Mouse (Mus musculus) macrophage (primary cell): ENCODE measurements around the gene Ulk4. TPM values are rescaled to one million over a fixed set of nuclear protein-coding genes. Genes with fewer than 3 reads are reported as not detected.
"Not testable (repeated sequence)": the region's sequence is repeated elsewhere in the genome, so short reads cannot be mapped to it uniquely, and the experiment has no call there.

Experiments used
- H3K27ac ChIP-seq: fragments of 350-480 bp; formaldehyde crosslinking; 2 replicates; pipeline ENCODE4 v1.9.0; 2021
- H3K36me3 ChIP-seq: fragments of 350-480 bp; formaldehyde crosslinking; 2 replicates; pipeline ENCODE4 v1.9.0; 2021; ENCODE audit errors: inconsistent target
- H3K4me3 ChIP-seq: fragments of 350-480 bp; formaldehyde crosslinking; 2 replicates; pipeline ENCODE4 v1.9.0; 2021; ENCODE audit errors: inconsistent target
- H3K79me2 ChIP-seq: fragments of 350-480 bp; formaldehyde crosslinking; 2 replicates; pipeline ENCODE4 v1.9.0; 2021; ENCODE audit errors: inconsistent target
- WGBS: methylation state at CpG from one replicate; pipeline ENCODE4 v1.1.7; 2026; ENCODE audit warnings: inconsistent platforms; ENCODE audit not compliant: missing documents; 5-methylcytosine and 5-hydroxymethylcytosine counted together
- polyA plus RNA-seq: library from polyadenylated mRNA; stranded (reverse); fragments of 250-400 nt; gene quantifications from 3 replicates; pipeline ENCODE4 v1.2.4, GENCODE M21; 2018; ENCODE audit warnings: inconsistent platforms

Ulk4 gene
- polyA plus RNA-seq, 1 experiment from 2014 or later: 2.2 TPM

GRCm38 (mm10) chr9:120932797-120933586 is 344.0 kb downstream of the Ulk4 start:
- Histone ChIP-seq H3K4me3 (no peak overlapping the region), H3K79me2 (peaks cover 43% of the 10 kb centered on the region), H3K36me3 (no peaks in the 10 kb centered on the region), H3K27ac (no peak overlapping the region)
- WGBS: 10% methylated on average over 72 of the region's 78 CpGs

GRCm38 (mm10) chr9:120932371-120932770 is 344.6 kb downstream of the Ulk4 start:
- Histone ChIP-seq H3K27ac (no peak overlapping the region), H3K79me2 (peaks cover 37% of the 10 kb centered on the region), H3K36me3 (no peaks in the 10 kb centered on the region), H3K4me3 (no peak overlapping the region)
- WGBS: 91% methylated on average over 5 of the region's 6 CpGs

GRCm38 (mm10) chr9:120930811-120931210 is 346.2 kb downstream of the Ulk4 start:
- WGBS: 87% methylated on average over 6 of the region's 8 CpGs
- peaks cover 22% of the 10 kb centered on the region for H3K79me2 ChIP-seq
- no peak overlapping the region for H3K4me3 ChIP-seq
- H3K36me3 ChIP-seq: no peaks in the 10 kb centered on the region
- no peak overlapping the region for H3K27ac ChIP-seq

- no peaks in the 10 kb centered on the region for H3K36me3 ChIP-seq
- H3K4me3 ChIP-seq: no peak overlapping the region
- WGBS: 98% methylated on average over 12 of the region's 12 CpGs
- no peak overlapping the region for H3K27ac ChIP-seq
- peaks cover 14% of the 10 kb centered on the region for H3K79me2 ChIP-seq
Observed at GRCm38 (mm10) chr9:120930021-120930420, 347.0 kb downstream of the Ulk4 start.

- Histone ChIP-seq H3K79me2 (peaks cover 4% of the 10 kb centered on the region), H3K4me3 (no peak within 1 kb of the TSS), H3K36me3 (no peaks in the 10 kb centered on the region), H3K27ac (no peak within 1 kb of the TSS)
- 93% methylated on average over 11 of the region's 11 CpGs for WGBS
Observed at GRCm38 (mm10) chr9:120929081-120929480, 347.9 kb downstream of the Ulk4 start, which contains the start of gene Ctnnb1. Ctnnb1 (plus strand) TSS chr9:120929216.

- H3K79me2 ChIP-seq: no peaks in the 10 kb centered on the region
- no peak overlapping the region for H3K4me3 ChIP-seq
- H3K27ac ChIP-seq: no peak overlapping the region
- no peaks in the 10 kb centered on the region for H3K36me3 ChIP-seq
- WGBS: 39% methylated on average over 9 of the region's 9 CpGs
Observed at GRCm38 (mm10) chr9:120926939-120927606, 349.9 kb downstream of the Ulk4 start.

DNA sequence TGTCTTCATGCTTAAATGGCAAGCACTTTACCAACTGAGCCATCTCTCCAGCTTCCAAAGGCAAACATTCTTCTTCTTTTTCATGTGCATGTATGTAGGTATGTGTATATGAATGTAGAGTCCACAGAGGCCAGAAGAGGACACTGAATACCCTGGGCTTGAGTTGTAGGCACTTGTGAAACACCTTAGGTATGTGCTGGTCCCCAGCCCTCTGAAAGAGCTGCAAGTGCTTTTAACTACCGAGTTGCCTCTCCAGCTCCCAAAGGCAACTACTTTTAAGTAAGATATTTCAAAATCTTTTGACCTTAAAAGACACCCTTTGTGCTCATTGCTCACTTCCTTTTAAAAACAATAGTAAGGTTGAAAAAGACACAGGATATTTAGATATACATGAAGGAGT is 350.9 kb downstream of the Ulk4 start:
- Histone ChIP-seq H3K36me3 (no peaks in the 10 kb centered on the region), H3K27ac (no peak overlapping the region), H3K79me2 (no peaks in the 10 kb centered on the region), H3K4me3 (no peak overlapping the region)
- 30% methylated on average over 1 of the region's 1 CpGs for whole genome bisulfite sequencing

- H3K79me2 ChIP-seq: no peaks in the 10 kb centered on the region
- H3K27ac ChIP-seq: no peak overlapping the region
- H3K36me3 ChIP-seq: no peaks in the 10 kb centered on the region
- H3K4me3 ChIP-seq: no peak overlapping the region
- 94% methylated on average over 5 of the region's 5 CpGs for WGBS
Observed at GRCm38 (mm10) chr9:120919130-120919529, 357.9 kb downstream of the Ulk4 start.

GRCm38 (mm10) chr9:120918642-120919041 is 358.4 kb downstream of the Ulk4 start:
- H3K36me3 ChIP-seq: no peaks in the 10 kb centered on the region
- H3K79me2 ChIP-seq: no peaks in the 10 kb centered on the region
- 82% methylated on average over 6 of the region's 6 CpGs for WGBS
- H3K4me3 ChIP-seq: no peak overlapping the region
- H3K27ac ChIP-seq: no peak overlapping the region

DNA sequence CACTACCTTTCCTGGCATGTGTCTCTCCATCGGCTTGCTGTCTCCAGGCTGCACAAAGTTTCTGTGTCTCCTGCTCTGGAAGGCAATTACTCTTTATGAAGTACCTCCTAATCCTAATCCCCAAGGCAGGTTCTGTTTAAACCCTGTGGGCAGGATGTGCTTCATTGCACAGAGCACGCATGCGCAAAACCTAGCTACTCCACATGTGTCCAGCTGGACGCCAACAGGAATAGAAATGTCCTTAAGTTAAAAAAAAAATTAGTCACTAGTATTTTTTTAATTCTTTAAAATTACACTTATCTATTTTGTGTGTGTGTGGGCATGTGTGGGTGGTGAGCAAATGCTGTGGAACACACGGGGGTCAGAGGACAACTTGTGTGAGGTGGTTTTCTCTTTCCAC is 358.8 kb downstream of the Ulk4 start:
- Histone ChIP-seq H3K27ac (no peak overlapping the region), H3K36me3 (no peaks in the 10 kb centered on the region), H3K4me3 (no peak overlapping the region), H3K79me2 (no peaks in the 10 kb centered on the region)
- WGBS: 92% methylated on average over 5 of the region's 5 CpGs

DNA sequence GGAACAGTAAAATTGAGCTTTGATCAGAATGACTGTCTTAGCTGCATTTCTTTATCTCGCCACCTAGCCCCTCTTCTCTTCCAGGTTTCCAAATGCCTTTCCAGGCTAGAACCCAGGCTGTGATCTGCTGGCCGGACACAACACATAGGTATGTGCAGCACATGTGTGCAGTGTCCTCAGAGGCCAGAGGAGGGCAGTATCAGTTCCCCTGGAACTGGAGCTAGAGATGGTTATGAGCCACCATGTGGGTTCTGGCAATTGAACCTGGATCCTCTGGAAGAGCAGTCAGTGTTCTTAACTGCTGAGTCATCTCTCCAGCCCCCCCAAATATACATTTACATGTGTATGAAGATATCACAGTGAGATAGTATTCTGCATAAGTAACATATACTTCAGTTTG is 359.4 kb downstream of the Ulk4 start:
- 80% methylated on average over 1 of the region's 2 CpGs for WGBS
- not testable (repeated sequence) for H3K27ac ChIP-seq, H3K79me2 ChIP-seq, H3K4me3 ChIP-seq, H3K36me3 ChIP-seq

GRCm38 (mm10) chr9:120914877-120915459 is 362.0 kb downstream of the Ulk4 start:
- H3K79me2 ChIP-seq: no peaks in the 10 kb centered on the region
- WGBS: 34% methylated on average over 14 of the region's 14 CpGs
- no peak overlapping the region for H3K4me3 ChIP-seq
- no peaks in the 10 kb centered on the region for H3K36me3 ChIP-seq
- H3K27ac ChIP-seq: no peak overlapping the region

DNA sequence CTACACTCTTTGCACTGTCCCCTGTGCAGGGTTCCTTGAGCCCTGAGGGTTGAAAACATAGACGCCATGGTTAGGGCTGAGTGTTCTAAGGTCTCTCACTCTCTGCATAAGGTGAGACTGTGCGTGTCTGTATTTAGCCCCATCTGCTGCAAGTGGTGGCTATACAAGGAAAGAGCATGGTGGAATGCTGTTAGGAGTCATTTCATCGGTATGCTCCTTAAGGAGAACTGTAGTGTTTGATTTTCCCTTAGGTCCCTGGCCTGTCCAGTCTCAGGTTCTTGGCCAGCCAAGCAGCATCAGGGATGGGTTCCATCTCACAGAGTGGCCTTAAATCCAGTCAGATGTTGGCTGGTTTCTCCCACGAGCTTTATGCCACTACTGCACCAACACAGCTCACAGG is 362.6 kb downstream of the Ulk4 start:
- Histone ChIP-seq H3K4me3 (no peak overlapping the region), H3K79me2 (no peaks in the 10 kb centered on the region), H3K36me3 (no peaks in the 10 kb centered on the region), H3K27ac (no peak overlapping the region)
- 86% methylated on average over 4 of the region's 4 CpGs for WGBS

DNA sequence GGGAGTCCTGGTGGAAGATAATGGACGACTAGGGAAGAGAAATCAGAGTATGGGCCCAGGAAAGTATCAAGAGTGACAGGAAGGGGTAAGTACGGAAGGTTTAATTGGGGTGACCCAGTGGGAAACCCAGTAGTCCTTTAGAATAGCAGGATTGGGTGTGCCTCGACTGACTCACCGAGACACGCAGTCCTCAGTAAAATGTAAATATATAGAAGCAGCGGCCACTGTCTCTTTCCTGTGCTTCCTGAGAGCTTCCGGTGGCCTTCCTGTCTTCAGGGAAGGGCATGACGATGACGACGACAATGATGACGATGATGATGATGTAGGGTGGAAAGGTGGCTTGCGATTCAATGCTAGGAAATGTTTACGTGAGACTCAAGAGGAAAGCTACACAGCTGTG is 363.8 kb downstream of the Ulk4 start:
- 65% methylated on average over 13 of the region's 13 CpGs for whole genome bisulfite sequencing

DNA sequence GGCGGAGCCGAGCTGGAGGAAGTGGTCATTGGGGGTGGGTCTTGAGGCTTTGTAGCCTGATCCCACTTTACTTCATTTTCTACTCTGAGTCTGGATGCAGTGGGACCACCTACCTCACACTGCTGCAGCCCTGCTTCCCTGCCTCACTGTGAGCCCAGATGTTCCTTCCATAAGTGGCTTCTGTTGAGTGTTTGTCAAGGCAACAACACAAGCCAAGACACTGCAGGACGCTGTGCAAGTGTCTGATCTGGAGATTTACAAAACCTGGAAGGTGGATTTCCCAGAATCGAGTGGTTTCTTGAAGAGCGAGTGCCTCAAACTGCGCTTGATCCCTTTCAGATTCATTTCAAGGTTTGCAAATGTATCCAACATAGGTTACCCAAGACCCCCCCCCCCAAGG is 368.5 kb downstream of the Ulk4 start:
- H3K79me2 ChIP-seq: no peaks in the 10 kb centered on the region
- no peaks in the 10 kb centered on the region for H3K36me3 ChIP-seq
- H3K27ac ChIP-seq: no peak overlapping the region
- no peak overlapping the region for H3K4me3 ChIP-seq
- WGBS: 97% methylated on average over 6 of the region's 6 CpGs

More for the DNA sequence above, 363.8 kb downstream of the Ulk4 start:
- Histone ChIP-seq H3K36me3 (no peaks in the 10 kb centered on the region), H3K4me3 (no peak overlapping the region), H3K27ac (no peak overlapping the region), H3K79me2 (no peaks in the 10 kb centered on the region)
